Mouse (Mus musculus) lung, postnatal 25 days (tissue): ENCODE results near the gene Wdr95.

Experiments
- DNase-seq: peaks from one replicate; pipeline ENCODE4 v3.0.0; 2022; ENCODE audit warnings: low spot score

The Wdr95 gene

GRCm38 (mm10) chr5:149623815-149624675, 95.6 kb downstream of the Wdr95 start:
- DNase-seq = no peak

- no peak for DNase-seq
Measured at GRCm38 (mm10) chr5:149625547-149625946, 97.1 kb downstream of the Wdr95 start.

GRCm38 (mm10) chr5:149634409-149635035, 106.0 kb downstream of the Wdr95 start:
- no peak for DNase-seq

- peak; percentile 13 for DNase-seq
Measured at GRCm38 (mm10) chr5:149635556-149635955, 107.1 kb downstream of the Wdr95 start.

- DNase-seq = peak; percentile 99
Measured at GRCm38 (mm10) chr5:149636075-149636920, 107.8 kb downstream of the Wdr95 start, which contains the start of gene Hsph1. TSS of gene Hsph1 (minus strand) at chr5:149636376.

- DNase-seq = no peak
Measured at GRCm38 (mm10) chr5:149637306-149637705, 108.8 kb downstream of the Wdr95 start.

GRCm38 (mm10) chr5:149641277-149641892, 112.9 kb downstream of the Wdr95 start:
- DNase-seq = no peak

GRCm38 (mm10) chr5:149642366-149642765, 113.9 kb downstream of the Wdr95 start:
- no peak for DNase-seq

GRCm38 (mm10) chr5:149642783-149643509, 114.5 kb downstream of the Wdr95 start:
- DNase-seq = no peak

GRCm38 (mm10) chr5:149647367-149648115, 119.1 kb downstream of the Wdr95 start:
- no peak for DNase-seq

- no peak for DNase-seq
Measured at GRCm38 (mm10) chr5:149648196-149648595, 119.7 kb downstream of the Wdr95 start.

- no peak for DNase-seq
Measured at GRCm38 (mm10) chr5:149648895-149649406, 120.5 kb downstream of the Wdr95 start.

- no peak for DNase-seq
Measured at GRCm38 (mm10) chr5:149649499-149650178, 121.2 kb downstream of the Wdr95 start.

GRCm38 (mm10) chr5:149650179-149650553, 121.7 kb downstream of the Wdr95 start:
- DNase-seq = no peak

GRCm38 (mm10) chr5:149655636-149656035, 127.2 kb downstream of the Wdr95 start:
- DNase-seq = no peak

GRCm38 (mm10) chr5:149658022-149658421, 129.5 kb downstream of the Wdr95 start:
- no peak for DNase-seq

GRCm38 (mm10) chr5:149658741-149659413, 130.4 kb downstream of the Wdr95 start:
- no peak for DNase-seq

GRCm38 (mm10) chr5:149659414-149659780, 130.9 kb downstream of the Wdr95 start:
- no peak for DNase-seq

- no peak for DNase-seq
Measured at GRCm38 (mm10) chr5:149661428-149661827, 132.9 kb downstream of the Wdr95 start.
